Comparison of ENCODE assay signal across 19 mouse cellular contexts in genomic region chr15:88730717-88731116, GRCm38 (mm10). TPM values are rescaled to one million over a fixed set of nuclear protein-coding genes. Genes with fewer than 3 reads are reported as not detected.
DNase-seq lines count a peak whose midpoint lies in the region; ATAC-seq and TF ChIP-seq lines count a peak whose summit lies in the region.
"Had no signal": no experiment of that assay in that cellular context is flagged by ENCODE, and none has a peak within 500 bp of the region (broad histone marks: within the 10 kb centered on the region; RNA-seq: fewer than 3 reads in every experiment).

No protein-coding gene starts in this region.

- 88% methylated on average over 3 of the region's 3 CpGs for WGBS in hindbrain, embryonic 12.5 days
- 87% methylated on average over 3 of the region's 3 CpGs for WGBS in hindbrain, embryonic 10.5 days
- 51% methylated on average over 3 of the region's 3 CpGs for WGBS in lung, postnatal 0 days
- WGBS in intestine, embryonic 15.5 days, result 46% methylated on average over 3 of the region's 3 CpGs
- 48% methylated on average over 3 of the region's 3 CpGs for WGBS in stomach, embryonic 15.5 days

- peaks cover 32% of the 10 kb centered on the region for H3K4me1 ChIP-seq in hindbrain, embryonic 12.5 days
- H3K4me1 ChIP-seq in hindbrain, embryonic 10.5 days (replicated peaks), result peaks cover 32% of the 10 kb centered on the region
- H3K4me1 ChIP-seq in lung, postnatal 0 days (ENCODE audit: insufficient read depth, low read depth, low read length), result peaks cover 12% of the 10 kb centered on the region
- H3K4me1 ChIP-seq in intestine, embryonic 15.5 days (replicated peaks), result peaks cover 33% of the 10 kb centered on the region
- peaks cover 15% of the 10 kb centered on the region for H3K4me1 ChIP-seq in stomach, embryonic 15.5 days

- peaks cover 35% of the 10 kb centered on the region for H3K36me3 ChIP-seq in hindbrain, embryonic 12.5 days
- peaks cover 56% of the 10 kb centered on the region for H3K36me3 ChIP-seq in hindbrain, embryonic 10.5 days
- peaks cover 24% of the 10 kb centered on the region for H3K36me3 ChIP-seq in lung, postnatal 0 days (ENCODE audit: insufficient read depth, low read length)
- H3K36me3 ChIP-seq in intestine, embryonic 15.5 days, result peaks cover 23% of the 10 kb centered on the region
- peaks cover 31% of the 10 kb centered on the region for H3K36me3 ChIP-seq in stomach, embryonic 15.5 days

- ATAC-seq in hindbrain, embryonic 12.5 days (ENCODE audit: low FRiP score), result no peak
- no peak for ATAC-seq in lung, postnatal 0 days
- ATAC-seq in intestine, embryonic 15.5 days, result no peak
- no peak for ATAC-seq in stomach, embryonic 15.5 days (ENCODE audit: insufficient read depth, low FRiP score, low read depth)
- ATAC-seq: forebrain, postnatal 0 days had no signal

- H3K4me2 ChIP-seq in hindbrain, embryonic 12.5 days (replicated peaks), result peak overlapping the region; percentile 89; the same call in 1 of the 2 replicates
- H3K4me2 ChIP-seq in lung, postnatal 0 days (replicated peaks; ENCODE audit: low read depth, low read length), result peak overlapping the region; percentile 17; the same call in 1 of the 2 replicates
- H3K4me2 ChIP-seq in intestine, embryonic 15.5 days (replicated peaks), result peak overlapping the region; percentile 76
- no peak overlapping the region for H3K4me2 ChIP-seq in stomach, embryonic 15.5 days
- H3K4me2 ChIP-seq: hindbrain, embryonic 15.5 days; limb, embryonic 15.5 days; midbrain, embryonic 11.5 days had no signal

- no peak overlapping the region for H3K4me3 ChIP-seq in hindbrain, embryonic 12.5 days
- H3K4me3 ChIP-seq in hindbrain, embryonic 10.5 days, result no peak overlapping the region
- H3K4me3 ChIP-seq in lung, postnatal 0 days (ENCODE audit: low read depth, low read length), result no peak overlapping the region
- H3K4me3 ChIP-seq in intestine, embryonic 15.5 days (replicated peaks), result no peak overlapping the region
- no peak overlapping the region for H3K4me3 ChIP-seq in stomach, embryonic 15.5 days (replicated peaks)
- H3K4me3 ChIP-seq: erythroblast, embryonic 14.5 days; hindbrain, embryonic 15.5 days; limb, embryonic 15.5 days had no signal

- no peak for DNase-seq in hindbrain, embryonic 10.5 days (ENCODE audit: low spot score)
- DNase-seq in lung, postnatal 0 days (ENCODE audit: low spot score), result no peak
- DNase-seq in lung, postnatal 14 days, result no peak
- no peak for DNase-seq in adrenal gland, adult 8-10 months
- no peak for DNase-seq in urinary bladder, adult 2 months (ENCODE audit: low spot score)
- DNase-seq: adrenal gland, postnatal 25 days; cerebellum, adult 9-10 months; embryo, embryonic 11 days; forebrain, postnatal 0 days; gastrocnemius, adult 2 months; kidney, postnatal 14 days; lung, postnatal 4 days had no signal

- H3K27me3 ChIP-seq in hindbrain, embryonic 12.5 days, result no peaks in the 10 kb centered on the region
- no peaks in the 10 kb centered on the region for H3K27me3 ChIP-seq in hindbrain, embryonic 10.5 days (ENCODE audit: insufficient read depth, poor library complexity, severe bottlenecking)
- no peaks in the 10 kb centered on the region for H3K27me3 ChIP-seq in lung, postnatal 0 days (replicated peaks; ENCODE audit: insufficient read depth, low read length)
- no peaks in the 10 kb centered on the region for H3K27me3 ChIP-seq in intestine, embryonic 15.5 days (replicated peaks)
- no peaks in the 10 kb centered on the region for H3K27me3 ChIP-seq in stomach, embryonic 15.5 days (replicated peaks)
- H3K27me3 ChIP-seq: hindbrain, embryonic 15.5 days; limb, embryonic 15.5 days had no signal

- TF ChIP-seq CTCF in lung, postnatal 0 days (IDR thresholded peaks at IDR 0.05), result no peak

- no peak for TF ChIP-seq EP300 in lung, postnatal 0 days (IDR thresholded peaks at IDR 0.05)

- no peak overlapping the region for H3K27ac ChIP-seq in hindbrain, embryonic 12.5 days
- no peak overlapping the region for H3K27ac ChIP-seq in hindbrain, embryonic 10.5 days
- peak overlapping the region; percentile 51; the same call in 1 of the 2 replicates for H3K27ac ChIP-seq in lung, postnatal 0 days (ENCODE audit: low read length)
- peak overlapping the region; percentile 7; the same call in 1 of the 2 replicates for H3K27ac ChIP-seq in intestine, embryonic 15.5 days
- peak overlapping the region; percentile 6; the same call in 1 of the 2 replicates for H3K27ac ChIP-seq in stomach, embryonic 15.5 days
- H3K27ac ChIP-seq: gastrocnemius, adult 2 months; hindbrain, embryonic 15.5 days; limb, embryonic 15.5 days had no signal

- H3K9ac ChIP-seq in hindbrain, embryonic 12.5 days, result no peak overlapping the region
- H3K9ac ChIP-seq in lung, postnatal 0 days (replicated peaks; ENCODE audit: low read depth), result no peak overlapping the region
- H3K9ac ChIP-seq in intestine, embryonic 15.5 days, result no peak overlapping the region
- no peak overlapping the region for H3K9ac ChIP-seq in stomach, embryonic 15.5 days
- H3K9ac ChIP-seq: forebrain, postnatal 0 days; hindbrain, embryonic 15.5 days; limb, embryonic 15.5 days had no signal

- no peaks in the 10 kb centered on the region for H3K9me3 ChIP-seq in hindbrain, embryonic 12.5 days (replicated peaks)
- no peaks in the 10 kb centered on the region for H3K9me3 ChIP-seq in hindbrain, embryonic 10.5 days
- H3K9me3 ChIP-seq in lung, postnatal 0 days (ENCODE audit: low read length), result no peaks in the 10 kb centered on the region
- no peaks in the 10 kb centered on the region for H3K9me3 ChIP-seq in intestine, embryonic 15.5 days
- H3K9me3 ChIP-seq in stomach, embryonic 15.5 days, result no peaks in the 10 kb centered on the region
- H3K9me3 ChIP-seq: hindbrain, embryonic 15.5 days; limb, embryonic 15.5 days had no signal

RNA-seq across cellular contexts. Expression of gene Brd1, which starts 3.3 kb away (rescaled TPM):
- polyA plus RNA-seq in hindbrain, embryonic 12.5 days (2016; fragmentation: Nextera tagmentation; extraction: Ambion mirVana), result 26.9 and 28.2 TPM in 2 replicates
- 16.9 and 19.6 TPM in 2 replicates for polyA plus RNA-seq in hindbrain, embryonic 10.5 days (2016; fragmentation: Nextera tagmentation; extraction: Ambion mirVana)
- polyA plus RNA-seq in lung, postnatal 0 days (2015; fragmentation: Nextera tagmentation; extraction: Ambion mirVana), result 17.1 and 18.1 TPM in 2 replicates
- polyA plus RNA-seq in intestine, embryonic 15.5 days (2015; fragmentation: Nextera tagmentation; extraction: Ambion mirVana), result 17.1 and 17.2 TPM in 2 replicates
- polyA plus RNA-seq in stomach, embryonic 15.5 days (2015; fragmentation: Nextera tagmentation; extraction: Ambion mirVana), result 17.8 and 19.9 TPM in 2 replicates
- 10 to 100 TPM; 45.7 to 74.5 (median 60.5) TPM for total RNA-seq in adrenal gland, adult 8-10 months (2022)
- polyA plus RNA-seq in urinary bladder, adult 2 months (2012; rRNA removed), result 13.7 and 21.7 TPM in 2 replicates

RNA-seq across cellular contexts. Expression of gene Zbed4, which starts 20.7 kb away (rescaled TPM):
- 37.1 and 37.3 TPM in 2 replicates for polyA plus RNA-seq in hindbrain, embryonic 12.5 days (2016; fragmentation: Nextera tagmentation; extraction: Ambion mirVana)
- 37.2 and 40.8 TPM in 2 replicates for polyA plus RNA-seq in hindbrain, embryonic 10.5 days (2016; fragmentation: Nextera tagmentation; extraction: Ambion mirVana)
- polyA plus RNA-seq in lung, postnatal 0 days (2015; fragmentation: Nextera tagmentation; extraction: Ambion mirVana), result 4.7 and 4.8 TPM in 2 replicates
- 14.0 and 14.7 TPM in 2 replicates for polyA plus RNA-seq in intestine, embryonic 15.5 days (2015; fragmentation: Nextera tagmentation; extraction: Ambion mirVana)
- polyA plus RNA-seq in stomach, embryonic 15.5 days (2015; fragmentation: Nextera tagmentation; extraction: Ambion mirVana), result 13.6 and 14.8 TPM in 2 replicates
- 1 to 10 TPM; 8.5 to 9.8 (median 9.3) TPM for total RNA-seq in adrenal gland, adult 8-10 months (2022)
- 3.2 and 4.1 TPM in 2 replicates for polyA plus RNA-seq in urinary bladder, adult 2 months (2012; rRNA removed)

Comparison
In these comparisons a context has a peak if more than half of its experiments do, and no peak if none do; other contexts are left out.
1. H3K27ac ChIP-seq: peak in lung, postnatal 0 days (single experiment), intestine, embryonic 15.5 days (single experiment) and stomach, embryonic 15.5 days (single experiment); none in hindbrain, embryonic 12.5 days (single experiment) and hindbrain, embryonic 10.5 days (single experiment).